Mouse (Mus musculus): ENCODE measurements around the gene Zfp94. TPM values are rescaled to one million over a fixed set of nuclear protein-coding genes. Genes with fewer than 3 reads are reported as not detected.

Gene Zfp94
- total RNA-seq, 2 experiments from 2014 or later: 4.2 to 4.4 TPM

DNA sequence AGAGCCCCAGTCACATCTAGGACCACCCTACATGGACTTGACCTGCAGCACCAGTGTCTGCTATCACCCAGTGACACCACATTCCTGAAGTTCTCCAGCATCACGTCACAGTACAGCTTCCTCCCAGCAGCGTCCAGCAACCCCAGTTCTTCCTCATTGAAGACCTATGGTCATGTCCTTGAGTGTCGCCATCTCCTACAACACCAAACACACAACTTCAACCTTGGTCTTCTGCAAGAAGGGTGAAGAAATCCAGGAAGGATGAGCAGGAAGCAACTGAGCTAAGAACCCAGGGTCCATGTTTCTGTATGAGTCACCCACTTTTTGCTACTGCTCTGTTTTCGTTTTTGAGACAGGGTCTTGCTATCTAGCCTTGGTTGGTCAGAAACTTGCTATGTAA is 6.1 kb upstream of the Zfp94 start:
- DNase-seq (ENCODE audit: low spot score in 2 of 2): no peak

DNA sequence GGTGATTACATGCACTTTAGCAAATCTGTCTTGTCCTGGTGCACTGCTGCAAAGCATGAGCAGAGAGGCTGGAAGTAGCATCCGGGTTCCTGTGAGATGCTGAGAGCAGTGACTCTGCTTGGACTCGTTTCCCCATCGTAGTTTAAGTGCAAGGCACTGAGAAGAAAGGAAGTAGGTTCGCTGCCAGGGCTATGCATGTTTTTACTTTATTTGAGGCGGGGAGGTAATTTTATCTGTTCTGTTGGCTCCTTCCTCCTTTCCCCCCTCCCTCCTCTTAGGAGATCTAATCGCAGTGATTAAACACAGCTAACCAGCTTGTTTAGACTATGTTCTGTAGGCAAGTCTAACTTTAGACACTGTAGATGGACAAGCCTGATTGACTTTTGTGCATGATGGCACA is 2.5 kb upstream of the Zfp94 start:
- DNase-seq (ENCODE audit: low spot score in 2 of 2): no peak

DNA sequence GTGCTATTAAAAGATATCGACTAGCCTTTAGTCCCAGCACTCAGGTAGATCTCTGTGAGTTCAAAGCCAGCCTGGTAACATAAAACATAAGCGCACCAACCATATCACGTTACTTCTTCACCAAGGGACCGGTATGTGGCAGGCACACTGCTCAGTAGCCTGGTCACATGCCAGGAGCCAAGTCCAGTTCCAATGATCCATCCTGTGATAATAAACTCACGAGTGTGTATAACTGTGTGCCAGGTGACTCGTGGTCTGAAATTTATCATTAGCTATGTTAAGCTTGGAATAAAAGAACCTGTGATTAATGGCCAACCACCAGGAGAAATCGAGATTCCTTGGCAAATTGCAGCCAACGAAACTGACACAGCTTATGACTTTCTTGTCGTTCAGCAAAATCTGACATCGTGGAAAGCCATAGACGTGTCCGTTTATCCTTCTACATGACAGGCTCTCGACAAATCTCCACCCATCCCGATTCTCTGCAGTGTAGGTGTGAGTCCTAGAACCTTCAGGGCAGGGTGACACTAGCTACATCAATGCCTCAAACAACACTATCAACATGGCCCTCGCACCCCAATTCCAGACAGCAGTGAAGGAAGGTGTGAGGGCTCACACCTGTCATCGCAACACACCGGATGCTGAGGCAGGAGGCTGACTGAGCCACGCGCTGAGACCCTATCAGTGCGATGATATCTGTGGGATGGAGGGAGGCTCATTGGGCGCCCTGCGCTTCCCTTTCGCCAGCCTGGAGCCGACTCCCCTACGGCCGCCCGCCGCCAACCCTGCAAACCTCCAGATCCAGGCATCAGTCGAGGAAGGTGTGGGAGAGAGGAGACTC is 520 bp downstream of the Zfp94 start:
- DNase-seq (ENCODE audit: low spot score in 2 of 2): no peak

DNA sequence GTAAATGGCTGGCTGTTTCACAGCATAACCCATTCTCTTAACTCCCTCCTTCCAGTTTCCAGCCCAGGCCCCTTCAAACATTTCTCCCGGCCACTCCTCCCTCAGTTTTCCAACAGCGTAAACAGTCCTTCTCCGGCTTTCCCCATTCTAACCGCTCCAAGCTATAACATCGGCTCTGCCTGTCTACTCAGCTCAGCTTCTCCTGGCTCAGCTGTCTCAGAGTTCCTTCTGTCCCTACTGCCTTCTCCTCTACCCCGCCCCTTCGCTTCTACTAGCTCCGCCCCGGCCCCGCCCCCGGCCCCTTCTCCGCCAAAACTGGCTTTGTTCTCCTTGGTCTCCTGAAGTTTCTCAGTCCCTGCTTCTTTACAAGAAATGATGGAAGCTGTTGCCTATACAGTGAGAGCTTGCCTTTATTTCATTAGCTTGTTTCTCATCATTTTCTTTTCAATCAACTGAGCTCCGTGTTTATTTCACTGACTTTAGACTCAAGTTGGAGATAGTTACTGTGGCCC is 15.6 kb downstream of the Zfp94 start, which contains the start of gene Zfp61:
TSS of gene Zfp61 (minus strand) at position 462 of the 512 bp plus-strand sequence.
- DNase-seq (ENCODE audit: low spot score in 2 of 2): peak in 1 of 2 experiments; percentile 22

DNA sequence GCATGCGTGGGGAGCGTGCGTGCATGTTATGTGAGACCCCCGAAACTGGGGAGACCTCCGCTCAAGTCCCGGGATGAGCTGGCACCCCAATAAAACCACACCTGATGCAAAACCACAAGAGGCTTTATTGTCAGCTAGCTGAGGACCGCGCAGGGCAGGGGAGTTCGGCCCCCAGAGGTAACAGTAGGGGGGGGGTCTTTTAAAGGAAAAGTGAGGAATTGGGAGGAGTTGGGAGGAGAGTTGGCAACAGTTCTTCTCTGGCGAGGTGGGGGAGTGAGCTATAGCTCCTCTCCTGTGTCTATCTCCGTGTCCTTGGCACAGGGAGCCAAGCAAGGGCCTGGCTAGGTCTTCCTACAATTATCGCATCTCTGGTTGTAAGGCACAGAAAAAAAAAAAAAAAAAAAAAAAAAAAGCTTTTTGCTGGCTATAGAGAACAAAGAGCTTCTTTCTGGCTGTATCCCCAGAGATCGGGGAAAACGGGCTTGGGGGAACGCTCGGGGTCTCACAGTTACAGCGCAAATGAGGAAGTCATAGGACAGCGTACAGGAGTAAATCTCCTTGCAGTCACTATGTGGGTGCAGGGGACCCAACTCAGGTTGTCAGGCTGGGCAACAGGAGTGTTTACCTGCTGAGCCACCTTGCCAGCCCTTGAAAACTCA is 16.5 kb downstream of the Zfp94 start:
- DNase-seq (ENCODE audit: low spot score in 2 of 2): peak in 1 of 2 experiments; percentile 9

DNA sequence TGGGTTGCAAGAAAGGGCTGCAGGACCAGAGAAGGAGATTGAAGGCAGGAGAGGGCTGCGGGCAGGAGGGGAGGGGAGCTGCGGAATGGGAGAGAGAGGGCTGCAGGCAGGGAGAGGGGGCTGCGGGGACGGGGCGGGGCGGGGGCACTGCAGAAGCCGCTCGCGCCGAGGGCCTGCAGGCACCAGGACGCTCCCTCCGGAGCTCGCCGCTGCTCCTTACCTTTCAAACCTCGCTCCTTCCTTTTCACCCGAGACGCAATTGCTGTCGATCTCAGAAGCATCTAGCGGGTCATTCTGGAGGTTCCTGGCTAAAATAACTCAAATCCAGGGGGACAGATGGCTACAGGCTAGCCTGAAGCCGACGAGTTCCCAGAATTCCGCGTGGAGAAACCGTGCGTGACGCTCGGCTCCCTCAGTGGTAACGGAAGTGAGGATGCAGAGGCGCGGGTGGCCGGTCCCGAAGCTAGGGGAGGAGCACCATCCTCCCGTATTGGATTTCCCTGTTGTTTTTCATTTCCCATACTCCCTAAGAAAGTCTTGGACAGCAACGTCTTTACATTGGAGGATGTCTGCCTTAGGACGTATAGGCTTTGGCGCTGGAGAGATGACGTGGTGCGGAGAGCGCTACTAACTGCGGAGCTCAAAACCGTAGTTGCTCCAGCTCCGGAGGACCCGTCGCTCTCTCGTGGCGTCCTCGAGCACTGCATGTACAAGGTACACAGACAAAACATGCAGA is 17.3 kb downstream of the Zfp94 start:
- DNase-seq (ENCODE audit: low spot score in 2 of 2): peak; percentile 57 to 68

DNA sequence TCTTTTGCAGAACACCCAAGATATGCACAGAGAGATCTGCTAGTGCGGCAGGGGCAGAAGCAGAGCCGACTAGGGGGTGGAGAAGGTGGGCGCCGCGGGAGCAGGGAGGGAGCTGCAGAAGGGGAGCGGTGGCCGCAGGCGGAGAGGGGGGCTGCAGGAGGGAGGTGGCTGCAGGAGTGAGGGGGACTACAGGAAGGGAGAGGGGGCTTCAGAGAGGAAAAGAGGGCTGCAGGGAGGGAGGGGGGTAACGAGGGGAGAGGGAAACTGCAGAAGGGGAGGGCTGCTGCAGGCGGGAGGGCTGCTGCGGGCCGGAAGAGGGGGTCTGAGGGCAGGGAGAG is 17.9 kb downstream of the Zfp94 start:
- peak in 1 of 2 experiments; percentile 7 for DNase-seq (ENCODE audit: low spot score in 2 of 2)

DNA sequence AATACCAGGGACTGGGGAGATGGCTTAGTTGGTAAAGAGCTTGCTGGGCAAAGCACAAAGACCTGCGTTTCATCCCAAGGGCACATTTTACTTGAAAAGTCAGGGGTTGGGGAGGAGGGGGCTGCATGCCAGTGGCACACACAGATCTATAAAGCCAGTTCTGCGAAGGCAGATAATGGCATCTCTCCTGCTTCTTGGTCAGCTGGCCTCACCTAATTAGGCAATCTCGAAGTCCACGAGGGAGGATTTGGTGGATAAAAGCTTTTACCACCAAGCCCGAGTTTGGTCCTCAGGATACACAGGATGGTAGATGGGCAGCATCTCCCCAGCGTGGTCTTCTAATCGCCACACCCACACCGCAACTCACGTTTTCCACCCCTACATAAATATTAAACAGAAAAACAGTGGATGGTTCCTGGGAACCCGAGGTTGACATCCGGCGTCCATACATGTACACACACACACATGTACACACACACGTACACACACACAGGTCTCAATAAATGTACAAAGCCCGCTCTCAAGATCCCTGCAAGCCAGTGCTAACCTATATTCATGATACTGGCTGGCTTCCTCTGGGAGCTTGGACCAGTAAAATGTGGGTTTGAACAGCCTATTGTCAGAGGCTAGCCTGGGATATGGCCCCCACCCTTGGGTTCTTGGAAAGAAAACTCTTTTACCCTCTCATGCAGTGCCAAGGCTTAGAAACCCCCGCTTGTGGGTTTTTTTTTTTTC is 18.9 kb downstream of the Zfp94 start:
- no peak for DNase-seq (ENCODE audit: low spot score in 2 of 2)

DNA sequence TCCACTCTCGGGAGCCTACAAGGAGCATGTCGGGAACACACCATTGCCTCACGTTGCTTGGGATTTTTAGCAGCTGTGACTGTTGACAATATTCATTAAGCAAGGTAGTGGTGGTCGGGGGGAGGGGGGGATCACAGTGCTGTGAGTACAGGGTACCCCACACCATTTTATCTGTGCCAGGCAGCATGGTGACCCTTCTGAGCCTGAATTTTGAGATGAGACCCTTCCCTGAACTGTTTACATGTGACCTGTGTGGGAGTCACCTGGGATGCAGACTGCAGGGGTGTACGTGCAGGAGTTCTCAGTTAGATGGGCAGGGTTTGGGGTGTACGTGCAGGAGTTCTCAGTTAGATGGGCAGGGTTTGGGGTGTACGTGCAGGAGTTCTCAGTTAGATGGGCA is 20.1 kb downstream of the Zfp94 start:
- no peak for DNase-seq (ENCODE audit: low spot score in 2 of 2)

DNA sequence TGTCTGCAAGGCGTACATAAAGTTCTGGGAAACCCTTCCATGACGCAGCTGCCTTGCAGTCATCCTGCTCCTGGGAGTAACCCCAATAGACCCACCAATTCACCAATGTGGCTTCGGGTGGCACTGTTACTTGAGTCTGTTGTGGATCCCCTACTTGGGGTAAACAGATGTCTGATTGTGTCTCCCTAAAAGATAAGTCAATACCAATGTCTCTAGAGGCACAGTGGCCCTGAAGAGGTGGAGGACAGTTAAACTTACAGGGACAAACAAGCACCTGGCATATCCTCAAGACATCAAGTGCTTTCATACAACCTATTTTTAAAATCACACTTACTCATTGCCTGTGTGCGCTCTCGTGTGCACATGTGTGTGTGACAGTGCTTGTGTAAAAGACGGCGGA is 21.1 kb downstream of the Zfp94 start:
- DNase-seq (ENCODE audit: low spot score in 2 of 2): no peak

DNA sequence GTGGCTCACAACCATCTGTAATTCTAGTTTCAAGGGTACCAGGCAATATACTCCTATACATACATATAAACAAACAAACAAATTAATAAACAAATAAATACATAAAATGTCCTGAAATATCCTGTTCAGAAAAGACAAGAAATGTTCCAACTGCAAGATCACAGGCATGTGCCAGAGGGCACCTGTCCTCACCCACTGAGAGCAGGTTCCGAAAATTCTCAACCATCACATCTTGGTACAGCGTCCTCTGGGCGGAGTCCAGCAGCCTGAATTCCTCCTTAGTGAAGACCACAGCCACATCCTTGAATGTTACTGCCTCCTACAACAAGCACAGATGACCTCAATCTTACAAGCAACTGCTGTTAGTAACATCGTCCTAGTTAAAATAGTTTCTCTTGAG is 21.7 kb downstream of the Zfp94 start:
- no peak for DNase-seq (ENCODE audit: low spot score in 2 of 2)

DNA sequence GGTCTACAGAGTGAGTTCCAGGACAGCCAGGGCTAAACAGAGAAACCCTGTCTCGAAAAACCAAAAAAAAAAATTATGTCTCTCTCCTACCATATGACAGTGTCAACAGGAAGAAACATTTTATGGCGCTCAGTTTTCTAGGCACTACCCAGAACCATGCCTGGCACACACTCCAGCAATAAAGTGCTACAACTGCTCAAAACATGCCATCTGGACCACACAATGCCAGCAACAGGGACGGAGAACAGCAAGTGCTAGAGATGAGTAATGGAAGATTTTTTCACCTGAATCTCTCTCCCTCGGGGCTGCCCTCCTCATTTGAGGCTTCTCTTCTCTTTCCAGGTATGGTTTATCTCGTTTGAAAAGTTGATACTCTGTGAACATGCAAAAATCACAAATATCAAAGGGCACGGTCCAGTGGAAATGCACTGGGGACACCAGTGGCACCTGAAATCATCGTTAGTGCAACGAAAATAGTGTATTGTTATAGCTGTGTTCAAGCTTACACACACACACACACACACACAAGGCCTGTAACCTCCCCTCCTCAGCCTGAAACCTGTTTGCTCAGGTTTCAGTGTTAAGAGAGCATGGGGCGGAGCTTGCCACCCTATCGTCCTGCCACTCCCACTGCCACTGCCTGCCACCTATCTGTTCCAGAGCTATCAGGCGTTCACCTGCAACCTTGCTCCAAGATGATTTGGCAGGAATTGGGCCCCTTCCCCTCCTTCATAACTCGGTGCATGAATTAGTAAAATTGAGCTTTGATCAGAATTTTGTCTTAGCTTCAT is 23.2 kb downstream of the Zfp94 start:
- no peak for DNase-seq (ENCODE audit: low spot score in 2 of 2)

DNA sequence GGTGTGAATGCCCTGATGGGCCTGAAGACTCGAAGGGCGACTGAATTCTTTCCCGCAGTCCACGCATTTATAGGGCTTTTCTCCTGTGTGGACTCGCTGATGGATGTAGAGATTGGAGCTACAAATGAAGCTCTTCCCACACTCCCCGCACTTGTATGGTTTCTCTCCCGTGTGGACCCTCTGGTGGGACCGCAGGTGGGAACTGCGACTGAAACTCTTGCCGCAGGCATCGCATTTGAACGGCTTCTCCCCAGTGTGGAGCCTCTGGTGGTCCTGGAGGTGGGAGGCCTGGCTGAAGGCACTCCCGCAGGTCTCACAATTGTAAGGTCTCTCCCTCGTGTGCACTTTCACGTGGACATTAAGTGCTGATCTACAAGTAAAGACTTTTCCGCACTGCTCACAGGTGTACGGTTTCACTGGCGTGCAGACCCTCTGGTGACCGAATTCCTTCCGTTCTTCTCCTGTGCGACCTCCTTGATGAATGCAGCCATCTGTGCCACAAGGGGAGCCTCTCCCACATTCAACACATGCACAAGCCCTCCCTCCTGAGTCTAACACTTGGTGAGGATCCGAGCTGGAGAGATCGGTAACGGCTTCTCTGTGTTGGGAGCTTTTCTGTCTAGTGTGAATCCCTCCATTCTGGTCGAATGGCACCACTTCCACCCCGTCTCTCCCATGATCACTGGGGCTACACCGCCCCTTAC is 24.9 kb downstream of the Zfp94 start:
- no peak for DNase-seq (ENCODE audit: low spot score in 2 of 2)

DNA sequence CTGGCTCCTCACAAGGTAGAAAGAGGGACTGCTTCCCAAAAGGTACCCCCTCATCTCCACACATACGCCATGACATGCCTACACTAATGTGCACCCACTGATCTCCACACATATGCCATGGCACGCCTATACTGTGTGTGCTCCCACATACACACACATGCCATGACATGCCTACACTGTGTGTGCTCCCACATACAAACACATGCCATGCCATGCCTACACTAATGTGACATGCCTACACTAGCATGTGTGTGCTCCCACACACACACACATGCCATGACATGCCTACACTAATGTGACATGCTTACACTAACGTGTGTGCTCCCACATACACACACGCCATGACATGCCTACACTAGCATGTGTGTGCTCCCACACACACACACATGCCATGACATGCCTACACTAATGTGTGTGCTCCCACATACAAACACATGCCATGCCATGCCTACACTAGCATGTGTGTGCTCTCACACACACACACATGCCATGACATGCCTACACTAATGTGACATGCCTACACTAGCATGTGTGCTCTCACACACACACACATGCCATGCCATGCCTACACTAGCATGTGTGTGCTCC is 26.3 kb downstream of the Zfp94 start:
- no peak for DNase-seq (ENCODE audit: low spot score in 2 of 2)

DNA sequence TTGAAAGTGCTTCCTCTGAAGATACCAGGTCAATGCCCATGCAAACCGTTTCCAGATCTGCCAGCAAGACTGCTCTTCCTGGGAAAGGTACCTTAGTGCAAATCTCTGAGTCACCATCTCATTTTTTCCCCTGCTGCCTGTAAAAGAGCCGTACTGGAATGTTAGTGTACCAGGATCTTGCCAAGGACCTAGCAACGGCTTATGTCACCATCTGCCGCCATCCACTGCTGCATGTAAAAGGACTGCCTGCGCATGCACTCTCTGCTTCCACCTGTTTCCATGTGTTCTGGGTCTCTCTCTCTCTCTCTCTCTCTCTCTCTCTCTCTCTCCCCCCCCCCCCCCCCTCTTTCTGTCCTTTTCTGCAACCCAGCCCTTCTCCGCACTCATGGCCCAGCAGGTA is 28.0 kb downstream of the Zfp94 start:
- DNase-seq (ENCODE audit: low spot score in 2 of 2): no peak

DNA sequence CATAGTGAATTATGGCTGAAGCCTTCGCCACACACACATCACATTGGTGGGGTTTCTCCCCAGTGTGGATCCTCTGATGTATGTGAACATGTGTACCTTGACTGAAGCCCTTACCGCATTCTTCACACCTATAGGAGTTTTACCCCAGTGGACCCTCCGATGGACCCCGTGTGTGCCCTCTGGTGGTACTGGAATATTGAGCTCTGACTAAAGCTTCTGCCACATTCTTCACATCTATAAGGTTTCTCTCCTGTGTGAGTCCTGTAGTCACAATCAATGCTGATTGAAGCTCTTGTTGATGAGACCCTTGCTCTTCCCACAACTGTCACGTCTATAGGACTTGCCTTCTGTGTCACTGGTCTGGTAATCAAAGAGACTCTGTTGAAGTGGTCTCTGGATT is 28.8 kb downstream of the Zfp94 start:
- no peak for DNase-seq (ENCODE audit: low spot score in 2 of 2)

DNA sequence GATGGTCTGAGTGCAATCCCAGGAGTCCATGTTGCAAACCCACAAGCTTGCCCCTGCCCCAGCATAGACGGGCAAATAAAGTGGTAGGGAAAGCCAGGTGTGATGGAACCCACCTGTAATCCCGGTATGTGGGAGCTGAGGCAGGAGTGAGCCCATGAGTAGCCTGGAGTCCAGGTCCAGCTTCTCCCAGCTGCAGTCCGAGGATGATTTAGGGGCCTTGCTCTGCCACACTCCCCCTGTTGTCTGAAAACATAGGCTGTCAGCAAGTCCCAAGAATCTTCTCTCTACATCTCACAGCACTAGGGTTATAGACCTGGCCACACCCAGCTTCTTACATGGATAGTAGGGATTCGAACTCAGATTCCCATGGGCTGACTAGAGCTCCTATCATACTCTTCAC is 29.6 kb downstream of the Zfp94 start:
- DNase-seq (ENCODE audit: low spot score in 2 of 2): no peak

DNA sequence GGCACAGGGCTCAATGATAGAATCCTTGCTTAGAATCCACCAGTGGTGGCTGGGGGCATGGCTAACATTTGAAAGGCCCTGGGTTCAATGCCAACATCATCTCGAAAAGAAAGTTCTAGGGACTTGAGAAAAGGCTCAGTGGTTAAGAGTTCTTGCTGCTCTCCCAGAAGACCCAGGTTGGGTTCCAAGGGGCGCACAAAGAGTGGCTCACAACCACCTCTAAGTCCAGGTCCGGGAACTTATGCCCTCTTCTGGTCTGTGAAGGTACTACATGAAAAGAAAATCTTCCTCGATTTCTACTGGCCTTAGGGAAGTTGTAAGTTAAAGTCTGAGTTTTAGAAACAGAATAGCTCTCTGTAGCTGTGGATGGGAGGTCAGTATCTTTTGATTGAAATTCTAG is 30.4 kb downstream of the Zfp94 start:
- no peak for DNase-seq (ENCODE audit: low spot score in 2 of 2)

DNA sequence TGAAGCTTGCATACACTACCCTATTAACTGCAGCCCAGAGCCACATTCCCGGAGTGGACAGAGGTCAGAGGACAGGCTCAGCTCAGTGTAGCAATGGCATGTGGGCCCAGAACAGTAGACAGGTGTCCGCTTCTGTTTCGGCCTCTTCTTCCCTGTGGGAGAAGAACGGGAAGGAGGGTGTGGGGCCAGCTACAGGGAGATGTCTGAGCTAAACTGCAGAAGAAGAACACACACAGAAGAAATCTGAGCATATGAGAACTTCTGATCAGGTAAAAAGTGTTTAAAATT is 35.7 kb downstream of the Zfp94 start:
- DNase-seq (ENCODE audit: low spot score in 2 of 2): no peak
